Mouse (Mus musculus) olfactory bulb, adult 2 months (tissue): ENCODE measurements around the gene Flywch2. TPM values are rescaled to one million over a fixed set of nuclear protein-coding genes. Genes with fewer than 3 reads are reported as not detected.
A peak's percentile ranks its signal among the peaks of the same experiment; 100 is the strongest.

Source experiments
- H3K27ac ChIP-seq: fragments of 200-500 bp; 2 replicates; pipeline ENCODE4 v1.5.1; 2012; ENCODE audit warnings: low read depth, low read length; ENCODE audit not compliant: insufficient read depth
- H3K4me1 ChIP-seq: fragments of 200-500 bp; 2 replicates; pipeline ENCODE4 v1.6.1; 2012; ENCODE audit warnings: low read length; ENCODE audit not compliant: control insufficient read depth, insufficient read depth
- H3K4me3 ChIP-seq: fragments of 200-500 bp; 2 replicates; pipeline ENCODE4 v1.5.1; 2012; ENCODE audit warnings: mild to moderate bottlenecking, low read depth, low read length, moderate library complexity; ENCODE audit not compliant: insufficient read depth
- CTCF ChIP-seq: fragments of 200-500 bp; IDR thresholded peaks from 2 replicates; pipeline ENCODE4 v1.5.1; 2012; ENCODE audit warnings: low read depth, mild to moderate bottlenecking, low read length, moderate library complexity; ENCODE audit not compliant: insufficient read depth
- POLR2A ChIP-seq: fragments of 200-500 bp; IDR thresholded peaks from 2 replicates; pipeline ENCODE4 v1.6.1; 2012; ENCODE audit warnings: mild to moderate bottlenecking, low read depth, low read length, moderate library complexity; ENCODE audit not compliant: insufficient read depth
- WGBS: fragments of 180-500 bp; shearing (Covaris S2); methylation state at CpG from one replicate; pipeline ENCODE4 v1.1.7; 2018; 5-methylcytosine and 5-hydroxymethylcytosine counted together
- polyA plus RNA-seq: library from polyadenylated mRNA; stranded (reverse); fragments of >200 nt; gene quantifications from 2 replicates; pipeline ENCODE4 v1.2.4, GENCODE M21; 2012; ENCODE audit warnings: low replicate concordance; ENCODE audit not compliant: missing spikeins, insufficient read depth, insufficient read length

Gene Flywch2
- polyA plus RNA-seq, 1 experiment = not detected

- Histone ChIP-seq H3K4me1 (peaks cover 23% of the 10 kb centered on the region), H3K4me3 (no peak overlapping the region), H3K27ac (no peak overlapping the region)
- 90% methylated on average over 5 of the region's 5 CpGs for WGBS
- TF ChIP-seq CTCF (no peak), POLR2A (no peak)
Measured at GRCm38 (mm10) chr17:23820731-23821130, 34.9 kb upstream of the Flywch2 start.

DNA sequence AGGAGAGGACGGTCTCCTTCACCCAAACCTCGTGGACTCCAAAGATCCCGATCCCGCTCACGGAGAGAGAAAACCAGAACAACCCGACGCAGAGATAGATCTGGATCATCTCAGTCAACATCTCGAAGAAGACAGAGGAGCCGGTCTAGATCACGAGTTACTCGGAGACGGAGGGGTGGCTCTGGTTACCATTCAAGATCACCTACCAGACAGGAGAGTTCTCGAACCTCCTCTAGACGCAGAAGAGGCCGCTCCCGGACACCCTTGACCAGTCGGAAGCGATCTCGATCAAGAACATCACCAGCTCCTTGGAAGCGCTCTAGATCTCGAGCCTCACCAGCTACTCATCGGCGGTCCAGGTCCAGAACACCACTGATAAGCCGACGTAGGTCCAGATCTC is 33.4 kb upstream of the Flywch2 start:
- TF ChIP-seq POLR2A (no peak), CTCF (no peak)

GRCm38 (mm10) chr17:23818579-23818978 is 32.7 kb upstream of the Flywch2 start:
- Histone ChIP-seq H3K4me3 (no peak overlapping the region), H3K4me1 (peaks cover 23% of the 10 kb centered on the region), H3K27ac (no peak overlapping the region)
- no peak for TF ChIP-seq CTCF
- TF ChIP-seq POLR2A = no peak
- WGBS = 99% methylated on average over 8 of the region's 8 CpGs

More for the DNA sequence above, 33.4 kb upstream of the Flywch2 start:
- Histone ChIP-seq H3K27ac (no peak overlapping the region), H3K4me1 (peaks cover 23% of the 10 kb centered on the region), H3K4me3 (no peak overlapping the region)
- WGBS = 98% methylated on average over 25 of the region's 25 CpGs

GRCm38 (mm10) chr17:23815641-23816040 is 29.8 kb upstream of the Flywch2 start:
- 0 out of 2 replicates have a peak, but pooled peaks cover 4% of the 10 kb centered on the region for H3K4me1 ChIP-seq
- no peak overlapping the region for H3K4me3 ChIP-seq
- H3K27ac ChIP-seq = no peak overlapping the region
- TF ChIP-seq CTCF (no peak), POLR2A (no peak)
- WGBS = 96% methylated on average over 16 of the region's 16 CpGs

DNA sequence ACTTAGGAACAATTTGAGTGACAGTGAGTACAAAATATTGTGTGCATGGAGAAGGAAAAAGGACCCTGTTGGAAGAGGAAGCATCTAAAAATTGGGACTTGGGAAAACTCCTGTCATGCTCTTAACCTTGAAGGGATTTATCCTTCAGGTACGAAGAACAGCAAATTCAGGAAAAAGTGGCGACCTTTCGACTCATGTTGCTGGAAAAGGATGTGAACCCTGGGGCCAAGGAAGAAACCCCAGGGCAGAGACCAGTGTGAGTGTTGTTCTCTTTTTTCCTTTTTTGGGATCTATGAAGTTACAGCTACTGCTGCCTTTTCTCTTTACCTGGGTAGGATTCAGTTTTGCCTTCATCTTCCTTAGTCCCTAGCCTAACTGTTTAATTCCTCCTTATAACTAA is 22.0 kb upstream of the Flywch2 start:
- no peak overlapping the region for H3K27ac ChIP-seq
- WGBS = 73% methylated on average over 3 of the region's 3 CpGs
- peaks cover 4% of the 10 kb centered on the region; the same call in 1 of the 2 replicates for H3K4me1 ChIP-seq
- TF ChIP-seq CTCF = no peak
- no peak for TF ChIP-seq POLR2A
- H3K4me3 ChIP-seq = no peak overlapping the region

- Histone ChIP-seq H3K27ac (no peak overlapping the region), H3K4me1 (peaks cover 9% of the 10 kb centered on the region; the same call in 1 of the 2 replicates), H3K4me3 (peak overlapping the region; percentile 7)
- no peak for TF ChIP-seq POLR2A
- 23% methylated on average over 25 of the region's 25 CpGs for WGBS
Measured at GRCm38 (mm10) chr17:23806867-23807266, 21.0 kb upstream of the Flywch2 start.

- H3K27ac ChIP-seq = no peak overlapping the region
- no peak for TF ChIP-seq POLR2A
- no peak for TF ChIP-seq CTCF
- WGBS = 1% methylated on average over 8 of the region's 8 CpGs
- peaks cover 9% of the 10 kb centered on the region; the same call in 1 of the 2 replicates for H3K4me1 ChIP-seq
- H3K4me3 ChIP-seq = peak overlapping the region; percentile 67
Measured at GRCm38 (mm10) chr17:23804426-23805085, 18.7 kb upstream of the Flywch2 start.

DNA sequence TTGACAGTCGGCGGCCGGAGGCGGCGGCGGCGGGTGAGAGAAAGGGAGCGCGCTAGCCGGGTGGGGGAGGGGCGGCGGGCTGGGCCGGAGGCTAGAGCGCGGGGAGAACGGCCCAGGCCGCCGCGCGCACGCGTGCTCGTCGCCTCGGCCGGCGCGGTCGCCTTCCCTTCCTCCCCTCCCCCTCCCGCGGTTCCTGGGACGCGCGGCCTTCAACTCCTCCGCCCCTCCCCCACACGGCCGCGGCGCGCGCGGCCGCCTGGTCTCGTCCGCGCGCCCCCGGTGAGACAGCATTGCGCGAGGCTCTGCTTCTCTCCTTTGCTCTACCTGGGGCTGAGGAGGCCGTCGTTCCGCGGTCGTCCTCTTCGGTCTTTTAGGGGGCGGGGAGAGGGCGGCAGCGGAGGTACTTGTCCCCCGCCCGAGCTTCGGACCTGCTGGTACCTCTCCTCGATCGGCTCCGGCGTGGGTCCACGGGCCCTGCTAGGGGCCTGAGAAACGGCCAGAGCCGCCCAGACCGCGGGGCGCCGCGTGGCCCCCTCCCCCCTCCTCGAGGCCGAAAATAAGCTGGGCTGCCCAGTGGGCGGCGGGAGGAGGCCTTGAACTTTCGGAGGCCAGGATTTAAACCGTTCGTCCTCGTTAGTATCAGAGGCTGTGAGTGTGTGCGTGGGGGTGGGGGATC is 17.6 kb upstream of the Flywch2 start:
- peak overlapping the region; percentile 89 for H3K27ac ChIP-seq
- under 1% methylated on average over 83 of the region's 83 CpGs for WGBS
- TF ChIP-seq POLR2A (no peak), CTCF (no peak)
- H3K4me3 ChIP-seq = peak overlapping the region; percentile 67
- peaks cover 9% of the 10 kb centered on the region; the same call in 1 of the 2 replicates for H3K4me1 ChIP-seq

GRCm38 (mm10) chr17:23802746-23803365 is 17.0 kb upstream of the Flywch2 start:
- Histone ChIP-seq H3K4me1 (peaks cover 9% of the 10 kb centered on the region; the same call in 1 of the 2 replicates), H3K27ac (peak overlapping the region; percentile 98), H3K4me3 (peak overlapping the region; percentile 67)
- under 1% methylated on average over 60 of the region's 60 CpGs for WGBS
- TF ChIP-seq POLR2A (peak; percentile 90), CTCF (no peak)
